Mouse (Mus musculus) lung, embryonic 16.5 days (tissue): ENCODE data around the gene Ttc9. TPM values are rescaled to one million over a fixed set of nuclear protein-coding genes. Genes with fewer than 3 reads are reported as not detected.

Experiments used
- ATAC-seq: fragments of 200-750 bp; cut with Nextera tagmentation; 2 replicates; pipeline ENCODE4 v1.8.0; 2017; ENCODE audit warnings: low read depth, mild to moderate bottlenecking, moderate library complexity
- H3K27ac ChIP-seq: fragments of 300-500 bp; sonication (generic); 2 replicates; pipeline ENCODE4 v1.5.1; 2014; ENCODE audit warnings: mild to moderate bottlenecking, control low read depth, low read length
- H3K27me3 ChIP-seq: fragments of 300-500 bp; sonication (generic); 2 replicates; pipeline ENCODE4 v1.6.1; 2014; ENCODE audit warnings: low read depth, low read length, mixed read lengths; ENCODE audit not compliant: control insufficient read depth, insufficient read depth
- H3K36me3 ChIP-seq: fragments of 300-500 bp; sonication (generic); 2 replicates; pipeline ENCODE4 v1.6.1; 2014; ENCODE audit warnings: low read length; ENCODE audit not compliant: control insufficient read depth, insufficient read depth
- H3K4me1 ChIP-seq: fragments of 300-500 bp; sonication (generic); replicated peaks from 2 replicates; pipeline ENCODE4 v1.6.1; 2014; ENCODE audit warnings: low read length, mixed read lengths; ENCODE audit not compliant: control insufficient read depth, insufficient read depth
- H3K4me2 ChIP-seq: fragments of 300-500 bp; sonication (generic); 2 replicates; pipeline ENCODE4 v1.6.1; 2014; ENCODE audit warnings: low read depth, low read length, control low read depth
- H3K4me3 ChIP-seq: fragments of 300-500 bp; sonication (generic); 2 replicates; pipeline ENCODE4 v1.5.1; 2014; ENCODE audit warnings: mild to moderate bottlenecking, low read length, control low read depth
- H3K9ac ChIP-seq: fragments of 300-500 bp; sonication (generic); 2 replicates; pipeline ENCODE4 v1.6.1; 2014; ENCODE audit warnings: low read length, control low read depth
- H3K9me3 ChIP-seq: fragments of 300-500 bp; sonication (generic); 2 replicates; pipeline ENCODE4 v1.6.1; 2016; ENCODE audit warnings: low read length; ENCODE audit not compliant: control insufficient read depth
- WGBS: fragments of 180-500 bp; shearing (Covaris S2); extraction: QIAGEN DNeasy Blood & Tissue Kit; methylation state at CpG from one replicate; pipeline ENCODE4 v1.1.7; 2014; 5-methylcytosine and 5-hydroxymethylcytosine counted together
- polyA plus RNA-seq: library from polyadenylated mRNA; unstranded; fragments of >200 nt; fragmentation: Nextera tagmentation; extraction: Ambion mirVana; gene quantifications from 2 replicates; pipeline ENCODE4 v1.2.1, GENCODE M21; 2015

Ttc9 gene
- polyA plus RNA-seq, 1 experiment from 2014 or later = 4.9 TPM

DNA sequence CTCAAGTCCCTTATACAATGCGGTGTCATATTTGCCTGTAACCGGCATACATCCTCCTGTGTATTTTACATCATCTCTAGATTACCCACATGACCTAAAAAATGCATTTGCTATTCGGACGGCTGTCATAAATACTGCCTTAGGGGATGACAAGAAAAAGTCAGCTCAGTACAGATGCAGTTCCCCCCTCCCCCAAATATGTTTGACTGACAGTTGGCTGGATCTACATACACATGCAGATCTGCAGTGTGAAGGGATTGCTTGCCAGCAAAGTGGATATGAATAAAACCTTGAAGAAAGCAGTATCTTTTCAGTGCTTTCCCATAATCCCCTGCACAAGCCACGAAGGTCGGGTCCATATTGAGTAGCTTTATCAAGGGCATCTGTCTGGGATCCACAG is 15.8 kb downstream of the Ttc9 start:
- WGBS = 87% methylated on average over 6 of the region's 6 CpGs
- Histone ChIP-seq H3K4me1 (no peaks in the 10 kb centered on the region), H3K27me3 (no peaks in the 10 kb centered on the region), H3K4me2 (no peak overlapping the region), H3K9me3 (no peaks in the 10 kb centered on the region), H3K4me3 (no peak overlapping the region), H3K9ac (no peak overlapping the region), H3K27ac (no peak overlapping the region), H3K36me3 (no peaks in the 10 kb centered on the region)
- no peak for ATAC-seq

DNA sequence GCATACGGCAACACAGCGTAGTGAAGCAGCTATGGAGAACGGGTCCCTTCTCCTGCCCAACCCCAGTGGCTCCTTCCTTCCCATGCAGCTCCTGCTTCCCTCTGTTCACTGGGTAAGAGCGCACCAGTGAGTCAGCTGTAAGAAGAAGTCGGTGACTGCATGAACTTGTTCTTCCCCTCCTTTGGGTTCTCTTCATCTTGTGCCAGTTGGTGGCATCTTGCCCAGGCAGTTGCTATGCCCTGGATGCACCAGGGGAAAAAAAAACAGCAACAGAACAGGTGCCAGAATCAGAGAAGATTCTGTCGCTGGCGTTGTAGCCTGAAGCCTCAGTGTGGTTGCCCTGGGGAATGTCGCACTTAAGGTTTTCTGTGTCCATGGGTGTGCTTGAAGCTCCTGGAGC is 22.3 kb downstream of the Ttc9 start:
- H3K27ac ChIP-seq = no peak overlapping the region

DNA sequence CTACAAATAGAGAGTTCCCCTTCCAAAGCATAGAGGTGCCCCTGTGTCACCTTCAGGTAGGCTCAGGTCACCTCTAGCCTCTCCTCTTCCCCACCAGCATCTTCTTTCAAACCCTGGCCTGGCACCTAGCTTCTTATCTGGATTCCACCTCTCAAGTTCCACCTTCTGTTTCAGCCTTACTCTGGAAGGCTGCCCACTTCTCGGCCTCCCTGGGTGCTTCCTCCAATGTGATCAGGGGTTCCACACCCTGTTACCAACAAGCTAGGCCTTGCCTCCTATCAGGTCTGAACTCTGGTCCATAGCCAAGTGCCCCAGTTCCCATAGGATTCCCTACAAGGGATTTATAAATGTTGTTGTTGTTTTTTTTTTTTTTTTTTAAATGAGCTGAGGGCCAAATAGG is 26.3 kb downstream of the Ttc9 start:
- ATAC-seq = no peak
- H3K9ac ChIP-seq = no peak overlapping the region
- no peak overlapping the region for H3K4me2 ChIP-seq
- H3K27me3 ChIP-seq = no peaks in the 10 kb centered on the region
- H3K36me3 ChIP-seq = no peaks in the 10 kb centered on the region
- no peak overlapping the region for H3K27ac ChIP-seq
- H3K9me3 ChIP-seq = no peaks in the 10 kb centered on the region
- WGBS = 62% methylated on average over 1 of the region's 1 CpGs
- no peak overlapping the region for H3K4me3 ChIP-seq
- H3K4me1 ChIP-seq = no peaks in the 10 kb centered on the region

More for the DNA sequence above, 22.3 kb downstream of the Ttc9 start:
- no peaks in the 10 kb centered on the region for H3K27me3 ChIP-seq
- WGBS = 83% methylated on average over 8 of the region's 8 CpGs
- H3K4me1 ChIP-seq = no peaks in the 10 kb centered on the region
- H3K4me2 ChIP-seq = no peak overlapping the region
- no peak overlapping the region for H3K4me3 ChIP-seq
- no peak overlapping the region for H3K9ac ChIP-seq
- H3K9me3 ChIP-seq = no peaks in the 10 kb centered on the region
- ATAC-seq = no peak
- no peaks in the 10 kb centered on the region for H3K36me3 ChIP-seq

DNA sequence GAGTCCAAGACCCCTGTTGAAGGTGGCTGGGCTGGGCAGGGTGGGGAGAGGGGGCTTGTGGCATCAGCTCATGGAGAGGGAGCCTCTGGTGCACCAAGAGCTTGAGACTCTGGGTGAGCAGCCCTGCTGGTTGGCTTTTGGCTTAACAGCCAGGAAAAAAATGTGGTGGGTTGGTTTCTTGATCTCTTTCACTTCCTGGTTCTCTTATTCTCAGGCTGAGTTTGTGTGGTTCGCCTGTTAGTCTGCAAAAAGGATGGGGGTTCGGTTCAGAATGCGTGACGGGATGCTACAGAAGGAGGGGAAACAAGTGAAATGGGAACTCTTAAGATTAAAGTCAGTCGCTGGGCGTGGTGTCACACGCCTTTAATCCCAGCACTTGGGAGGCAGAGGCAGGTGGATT is 27.0 kb downstream of the Ttc9 start:
- H3K4me3 ChIP-seq = no peak overlapping the region
- H3K4me1 ChIP-seq = no peaks in the 10 kb centered on the region
- no peak overlapping the region for H3K27ac ChIP-seq
- H3K27me3 ChIP-seq = no peaks in the 10 kb centered on the region
- H3K9me3 ChIP-seq = no peaks in the 10 kb centered on the region
- no peak overlapping the region for H3K4me2 ChIP-seq
- ATAC-seq = no peak
- H3K9ac ChIP-seq = no peak overlapping the region
- H3K36me3 ChIP-seq = no peaks in the 10 kb centered on the region
- WGBS = 87% methylated on average over 7 of the region's 7 CpGs

DNA sequence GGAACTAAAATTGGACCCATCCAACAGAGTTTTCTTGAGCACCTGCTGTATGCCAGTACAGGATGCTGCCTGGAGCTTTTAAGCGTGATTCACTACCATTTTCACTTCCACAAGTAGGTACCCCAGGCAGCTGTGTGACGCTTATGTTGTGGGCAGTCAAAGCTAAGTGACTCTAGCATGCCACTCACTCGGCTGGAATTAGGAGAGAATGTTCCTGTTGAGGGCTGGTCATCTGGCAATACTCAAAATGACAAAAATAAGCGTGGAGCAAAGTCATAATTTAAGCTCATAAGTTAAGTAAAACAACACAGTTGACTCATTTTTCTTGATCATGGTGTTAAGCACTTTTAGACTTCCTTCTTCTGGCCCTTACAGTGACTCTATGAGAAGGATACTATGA is 31.0 kb downstream of the Ttc9 start:
- H3K4me3 ChIP-seq = no peak overlapping the region
- H3K9ac ChIP-seq = no peak overlapping the region
- H3K9me3 ChIP-seq = no peaks in the 10 kb centered on the region
- 82% methylated on average over 4 of the region's 4 CpGs for WGBS
- no peak overlapping the region for H3K27ac ChIP-seq
- H3K4me1 ChIP-seq = no peaks in the 10 kb centered on the region
- H3K4me2 ChIP-seq = no peak overlapping the region
- no peaks in the 10 kb centered on the region for H3K27me3 ChIP-seq
- H3K36me3 ChIP-seq = no peaks in the 10 kb centered on the region
- no peak for ATAC-seq

DNA sequence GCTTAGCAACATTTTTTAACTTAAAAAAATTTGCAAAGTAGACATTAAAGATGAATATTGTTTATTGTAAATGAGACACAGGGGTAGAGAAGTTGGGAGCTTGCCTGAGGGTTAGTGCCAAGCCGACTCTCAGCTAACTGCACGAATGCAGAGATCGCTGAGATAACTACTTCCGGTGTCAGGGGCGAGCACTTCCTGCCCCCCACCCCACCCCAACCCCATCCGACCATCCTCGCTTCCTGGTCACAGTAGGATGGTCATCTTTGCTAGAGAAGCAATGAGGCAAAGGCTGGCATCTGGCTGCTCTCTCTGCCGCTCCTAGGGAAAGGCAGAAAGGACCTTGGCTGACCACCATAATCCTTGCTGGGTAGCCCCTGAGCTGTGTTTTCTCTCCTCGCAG is 32.1 kb downstream of the Ttc9 start:
- ATAC-seq = no peak
- no peak overlapping the region for H3K4me2 ChIP-seq
- no peaks in the 10 kb centered on the region for H3K4me1 ChIP-seq
- H3K27ac ChIP-seq = no peak overlapping the region
- H3K27me3 ChIP-seq = no peaks in the 10 kb centered on the region
- no peaks in the 10 kb centered on the region for H3K36me3 ChIP-seq
- 71% methylated on average over 9 of the region's 9 CpGs for WGBS
- H3K9ac ChIP-seq = no peak overlapping the region
- H3K9me3 ChIP-seq = no peaks in the 10 kb centered on the region
- no peak overlapping the region for H3K4me3 ChIP-seq

DNA sequence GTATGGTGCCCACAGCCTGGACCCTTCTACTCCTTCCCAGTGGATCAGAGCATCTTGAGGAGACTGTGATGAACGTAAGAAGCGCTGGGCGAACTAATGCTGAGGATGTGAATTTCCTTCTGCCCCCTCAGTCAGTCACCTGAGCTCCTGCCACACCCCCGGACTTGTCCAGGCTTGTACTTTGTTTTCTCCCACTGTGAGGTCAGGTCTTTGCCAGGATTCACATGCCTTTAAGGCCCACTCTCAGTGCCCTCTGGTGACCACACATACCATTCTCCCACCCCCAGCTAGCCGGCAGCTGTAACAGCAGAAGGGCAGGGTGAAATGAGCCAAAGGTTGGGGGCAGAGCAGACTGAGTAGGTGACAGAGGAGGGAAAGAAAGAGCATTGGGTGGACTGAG is 32.9 kb downstream of the Ttc9 start:
- Histone ChIP-seq H3K4me3 (no peak overlapping the region), H3K27me3 (no peaks in the 10 kb centered on the region), H3K9me3 (no peaks in the 10 kb centered on the region), H3K36me3 (no peaks in the 10 kb centered on the region), H3K4me2 (no peak overlapping the region), H3K9ac (no peak overlapping the region), H3K4me1 (no peaks in the 10 kb centered on the region), H3K27ac (no peak overlapping the region)
- no peak for ATAC-seq
- WGBS = 72% methylated on average over 5 of the region's 5 CpGs

DNA sequence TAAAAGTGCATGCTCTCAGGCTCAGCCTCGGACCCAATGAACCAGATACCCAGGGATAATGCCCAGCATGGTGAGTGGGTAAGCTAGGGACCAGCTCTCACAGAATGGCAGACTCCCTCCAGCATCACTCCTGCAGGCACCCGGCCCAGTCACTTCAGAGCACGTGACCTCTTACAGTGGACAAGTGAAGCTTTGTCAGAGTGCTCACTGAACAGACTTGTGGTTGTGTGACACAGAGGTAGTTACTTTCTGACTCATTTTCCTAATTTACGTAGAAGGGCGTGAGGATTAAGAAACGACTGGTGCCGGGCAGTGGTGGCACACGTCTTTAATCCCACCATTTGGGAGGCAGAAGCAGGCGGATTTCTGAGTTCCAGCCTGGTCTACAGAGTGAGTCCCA is 37.4 kb downstream of the Ttc9 start:
- H3K4me3 ChIP-seq = no peak overlapping the region
- H3K9ac ChIP-seq = no peak overlapping the region
- H3K4me2 ChIP-seq = no peak overlapping the region
- no peaks in the 10 kb centered on the region for H3K9me3 ChIP-seq
- H3K4me1 ChIP-seq = no peaks in the 10 kb centered on the region
- no peaks in the 10 kb centered on the region for H3K27me3 ChIP-seq
- no peaks in the 10 kb centered on the region for H3K36me3 ChIP-seq
- no peak overlapping the region for H3K27ac ChIP-seq
- no peak for ATAC-seq
- 83% methylated on average over 9 of the region's 9 CpGs for WGBS

DNA sequence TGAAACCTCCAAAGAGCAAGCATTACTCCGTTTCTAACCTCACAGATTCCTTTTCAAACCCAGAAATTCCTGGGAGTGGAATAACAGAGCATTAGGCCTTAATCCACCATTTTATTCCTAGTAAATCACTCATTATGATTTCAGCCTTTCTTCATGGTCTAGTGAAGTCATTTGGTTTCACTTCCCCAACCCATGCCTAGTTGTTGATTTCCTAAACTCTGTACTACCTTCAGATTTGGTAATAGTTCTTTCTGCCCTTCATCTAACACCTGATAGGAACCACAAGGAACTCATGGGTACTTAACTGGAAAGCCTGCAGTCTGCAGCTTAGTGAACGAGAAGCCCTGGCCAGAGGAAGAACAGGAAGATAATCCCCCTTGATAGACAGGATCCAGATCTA is 44.5 kb downstream of the Ttc9 start:
- Histone ChIP-seq H3K9ac (no peak overlapping the region), H3K27ac (no peak overlapping the region), H3K4me1 (no peaks in the 10 kb centered on the region), H3K27me3 (no peaks in the 10 kb centered on the region), H3K9me3 (no peaks in the 10 kb centered on the region), H3K4me3 (no peak overlapping the region), H3K4me2 (no peak overlapping the region), H3K36me3 (no peaks in the 10 kb centered on the region)
- WGBS = 48% methylated on average over 2 of the region's 2 CpGs
- ATAC-seq = no peak

DNA sequence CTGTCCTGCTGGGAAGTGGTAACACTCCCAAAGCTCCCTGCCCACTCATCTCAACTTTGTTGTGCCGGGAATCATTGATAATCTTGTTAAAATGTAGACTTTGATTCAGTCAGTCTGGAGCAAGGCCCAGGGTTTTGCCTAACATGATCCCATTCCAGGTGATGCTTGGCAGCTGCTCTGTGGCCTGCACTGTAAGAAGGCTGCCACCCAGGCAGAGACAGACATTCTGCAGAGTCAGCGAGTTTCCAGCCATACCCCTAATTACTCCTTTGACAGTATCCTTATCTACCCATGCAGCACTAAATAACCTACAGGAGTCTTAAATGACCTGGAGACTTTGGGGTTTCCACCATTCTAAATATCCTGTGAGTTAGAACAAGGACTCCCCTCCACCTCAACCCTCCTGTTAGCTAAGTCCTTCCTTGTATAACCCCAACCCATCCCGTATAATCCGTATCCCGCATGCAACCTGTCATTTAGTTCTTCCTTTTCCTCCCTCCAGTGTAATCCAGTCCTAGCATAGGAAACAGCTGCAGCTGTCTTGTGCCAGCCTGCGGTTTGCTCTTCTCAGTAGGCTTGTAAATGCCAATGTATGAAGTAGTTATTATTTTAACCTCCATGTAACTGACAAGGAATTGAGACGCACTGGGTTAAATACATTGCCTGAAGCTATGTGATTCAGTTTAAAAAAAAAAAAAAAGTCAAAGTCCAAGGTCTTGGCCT is 48.9 kb downstream of the Ttc9 start:
- no peak for ATAC-seq
- WGBS = 69% methylated on average over 7 of the region's 7 CpGs
- no peak overlapping the region for H3K27ac ChIP-seq

More for the DNA sequence above, 48.9 kb downstream of the Ttc9 start:
- H3K4me2 ChIP-seq = no peak overlapping the region
- no peaks in the 10 kb centered on the region for H3K4me1 ChIP-seq
- no peaks in the 10 kb centered on the region for H3K27me3 ChIP-seq
- H3K4me3 ChIP-seq = no peak overlapping the region
- no peak overlapping the region for H3K9ac ChIP-seq
- H3K9me3 ChIP-seq = no peaks in the 10 kb centered on the region
- H3K36me3 ChIP-seq = no peaks in the 10 kb centered on the region
